Mouse (Mus musculus) G1E (cell line): ENCODE results near the gene Rnf44. TPM values are rescaled to one million over a fixed set of nuclear protein-coding genes. Genes with fewer than 3 reads are reported as not detected.

ENCODE experiments used
- ATAC-seq: 2 replicates; pipeline ENCODE4 v1.8.0; 2016; ENCODE audit warnings: mild to moderate bottlenecking; ENCODE audit not compliant: insufficient number of reproducible peaks, poor library complexity, low FRiP score, severe bottlenecking; ENCODE audit errors: extremely low read depth
- DNase-seq: peaks from one replicate; pipeline ENCODE4 v3.0.0; 2012; ENCODE audit warnings: low spot score
- H3K27me3 ChIP-seq: 2 replicates; pipeline ENCODE4 v1.6.1; 2012; ENCODE audit warnings: mild to moderate bottlenecking, low read length, inconsistent platforms; ENCODE audit not compliant: insufficient read depth
- H3K36me3 ChIP-seq: replicated peaks from 2 replicates; pipeline ENCODE3; 2012; ENCODE audit warnings: mild to moderate bottlenecking, inconsistent platforms
- H3K4me1 ChIP-seq: 2 replicates; pipeline ENCODE4 v1.6.1; 2012; ENCODE audit warnings: low read depth, low read length, inconsistent platforms, mixed read lengths; ENCODE audit not compliant: insufficient read depth
- H3K4me3 ChIP-seq: 2 replicates; pipeline ENCODE4 v1.5.1; 2012; ENCODE audit warnings: low read depth, mild to moderate bottlenecking, inconsistent platforms, low read length, moderate library complexity, mixed read lengths
- H3K9me3 ChIP-seq: replicated peaks from 2 replicates; pipeline ENCODE4 v1.6.1; 2012; ENCODE audit warnings: inconsistent platforms
- CTCF ChIP-seq: IDR thresholded peaks from 2 replicates; pipeline ENCODE4 v1.5.1; 2012; ENCODE audit warnings: low read depth, low read length, inconsistent platforms, mixed read lengths
- GATA1 ChIP-seq: IDR thresholded peaks from 2 replicates; pipeline ENCODE4 v1.6.1; 2012; ENCODE audit warnings: borderline replicate concordance, low read length, inconsistent platforms, mixed read lengths
- GATA2 ChIP-seq: IDR thresholded peaks from 2 replicates; pipeline ENCODE4 v1.6.1; 2012; ENCODE audit warnings: low read depth, low read length, inconsistent platforms, borderline replicate concordance
- POLR2AphosphoS5 ChIP-seq: IDR thresholded peaks from 2 replicates; pipeline ENCODE4 v1.6.1; 2012; ENCODE audit warnings: low read depth, low read length, inconsistent platforms; ENCODE audit not compliant: insufficient replicate concordance
- TAL1 ChIP-seq: conservative IDR thresholded peaks from 2 replicates; pipeline ENCODE4 v1.6.1; 2012; ENCODE audit warnings: low read depth, low read length, inconsistent platforms, mixed read lengths
- polyA plus RNA-seq: library from polyadenylated mRNA; stranded (reverse); fragments of >175 nt; gene quantifications from 2 replicates; pipeline ENCODE4 v1.2.3, GENCODE M21; 2012
- total RNA-seq, 2 experiments: library from RNA; stranded (forward) in 1 of 2; stranded (reverse) in 1 of 2; fragments of 200-1000 nt in 1 of 2; fragments of >200 nt in 1 of 2; fragmentation: Nextera tagmentation in 1 of 2; gene quantifications; 2 replicates each; pipeline ENCODE4 v1.2.3; 2014 to 2017

Gene Rnf44
- total and polyA plus RNA-seq, 3 experiments, result 13.5 to 332 (median 86.2) TPM

- H3K36me3 ChIP-seq, result peaks cover 15% of the 10 kb centered on the region
- ATAC-seq, result no peak
- peaks cover 22% of the 10 kb centered on the region for H3K27me3 ChIP-seq
- TF ChIP-seq CTCF (no peak), POLR2AphosphoS5 (no peak), TAL1 (no peak), GATA2 (no peak), GATA1 (no peak)
- H3K4me1 ChIP-seq, result peaks cover 30% of the 10 kb centered on the region
- H3K4me3 ChIP-seq, result no peak overlapping the region
- no peak for DNase-seq
- no peaks in the 10 kb centered on the region for H3K9me3 ChIP-seq
Observed at GRCm38 (mm10) chr13:54695479-54696230, 1.9 kb upstream of the Rnf44 start.

GRCm38 (mm10) chr13:54694348-54695060, 797 bp upstream of the Rnf44 start:
- peaks cover 22% of the 10 kb centered on the region for H3K36me3 ChIP-seq
- peak; percentile 45 for ATAC-seq
- H3K9me3 ChIP-seq, result no peaks in the 10 kb centered on the region
- peak overlapping the region; percentile 99 for H3K4me3 ChIP-seq
- DNase-seq, result peak; percentile 84
- H3K4me1 ChIP-seq, result peaks cover 36% of the 10 kb centered on the region
- H3K27me3 ChIP-seq, result peaks cover 18% of the 10 kb centered on the region; the same call in 1 of the 2 replicates
- TF ChIP-seq TAL1 (no peak), GATA2 (no peak), POLR2AphosphoS5 (no peak), GATA1 (no peak), CTCF (no peak)

GRCm38 (mm10) chr13:54692711-54693557, 773 bp downstream of the Rnf44 start:
- H3K36me3 ChIP-seq, result peaks cover 25% of the 10 kb centered on the region
- H3K4me1 ChIP-seq, result peaks cover 48% of the 10 kb centered on the region
- DNase-seq (no peak), ATAC-seq (no peak)
- H3K9me3 ChIP-seq, result no peaks in the 10 kb centered on the region
- TF ChIP-seq POLR2AphosphoS5, result no peak
- H3K27me3 ChIP-seq, result peaks cover 5% of the 10 kb centered on the region; the same call in 1 of the 2 replicates
- H3K4me3 ChIP-seq, result peak overlapping the region; percentile 99

- peaks cover 52% of the 10 kb centered on the region for H3K4me1 ChIP-seq
- no peak for TF ChIP-seq POLR2AphosphoS5
- no peak for TF ChIP-seq TAL1
- no peak for TF ChIP-seq GATA2
- TF ChIP-seq GATA1, result no peak
- no peak for TF ChIP-seq CTCF
- no peak for ATAC-seq
Observed at GRCm38 (mm10) chr13:54691737-54692136, 2.0 kb downstream of the Rnf44 start.

GRCm38 (mm10) chr13:54690151-54690740, 3.5 kb downstream of the Rnf44 start:
- no peak for DNase-seq
- Histone ChIP-seq H3K9me3 (no peaks in the 10 kb centered on the region), H3K27me3 (no peaks in the 10 kb centered on the region), H3K4me3 (no peak overlapping the region), H3K4me1 (peaks cover 67% of the 10 kb centered on the region), H3K36me3 (peaks cover 41% of the 10 kb centered on the region)
- TF ChIP-seq TAL1 (no peak), GATA2 (no peak), POLR2AphosphoS5 (no peak), CTCF (no peak), GATA1 (no peak)
- ATAC-seq, result no peak

More at GRCm38 (mm10) chr13:54691737-54692136, 2.0 kb downstream of the Rnf44 start:
- DNase-seq, result peak; percentile 54
- H3K27me3 ChIP-seq, result no peaks in the 10 kb centered on the region
- peak overlapping the region; percentile 99; the same call in 1 of the 2 replicates for H3K4me3 ChIP-seq
- H3K9me3 ChIP-seq, result no peaks in the 10 kb centered on the region
- H3K36me3 ChIP-seq, result peaks cover 26% of the 10 kb centered on the region
